Mouse (Mus musculus): ENCODE measurements around the gene Apold1.

The Apold1 gene

DNA sequence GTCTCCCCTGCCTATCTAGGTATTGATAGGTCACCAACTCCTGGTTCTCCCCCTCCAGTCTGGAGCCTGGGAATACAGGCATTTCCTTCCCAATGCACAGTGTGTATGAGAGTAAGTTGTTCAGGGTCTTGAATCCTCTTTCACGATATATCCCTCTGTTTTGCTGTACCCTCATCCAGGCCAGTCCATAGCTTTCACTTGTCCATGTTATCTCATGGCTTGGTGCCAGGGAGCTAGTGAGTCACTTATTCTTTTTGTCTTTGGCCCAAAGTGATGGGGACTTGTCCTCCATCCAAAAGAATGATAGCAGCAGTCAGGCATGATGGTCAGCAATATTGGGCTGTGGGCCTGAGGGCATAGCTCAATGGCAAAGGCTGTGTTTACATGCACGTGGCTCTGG, 45.2 kb downstream of the Apold1 start:
- DNase-seq (ENCODE audit: low read depth, low spot score): no peak

DNA sequence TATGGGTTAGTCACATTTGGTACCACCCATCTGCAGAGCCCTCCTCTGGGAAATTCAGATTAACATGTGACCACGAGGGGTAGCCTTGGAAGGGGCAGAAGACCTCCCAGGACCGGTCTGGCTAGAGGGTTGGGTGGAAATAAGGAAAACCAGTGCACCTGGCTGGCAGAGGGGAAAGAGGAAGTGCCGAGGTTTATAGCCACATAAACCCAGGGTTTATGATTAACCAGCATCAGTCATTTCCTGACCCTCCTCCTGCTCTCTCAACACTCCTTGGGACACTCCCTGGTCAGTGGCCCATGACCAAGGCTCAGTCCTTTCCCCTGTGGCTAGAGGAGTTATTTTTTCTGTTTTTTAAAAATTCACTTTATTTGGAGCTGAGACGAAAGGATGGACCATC, 47.7 kb downstream of the Apold1 start:
- DNase-seq (ENCODE audit: low read depth, low spot score): peak; percentile 11
